Mouse (Mus musculus) lung, adult 2 months (tissue): Measurements from ENCODE around the gene Nme3.

Experiments
- CTCF ChIP-seq: fragments of 200-500 bp; IDR thresholded peaks from 2 replicates; pipeline ENCODE4 v1.5.1; 2011; ENCODE audit warnings: mild to moderate bottlenecking, low read length, control low read depth; ENCODE audit not compliant: insufficient read depth
- POLR2A ChIP-seq: fragments of 200-500 bp; IDR thresholded peaks from 2 replicates; pipeline ENCODE4 v1.6.1; 2011; ENCODE audit warnings: low read depth, mild to moderate bottlenecking, control low read depth, low read length, borderline replicate concordance; ENCODE audit errors: extremely low read depth

DNA sequence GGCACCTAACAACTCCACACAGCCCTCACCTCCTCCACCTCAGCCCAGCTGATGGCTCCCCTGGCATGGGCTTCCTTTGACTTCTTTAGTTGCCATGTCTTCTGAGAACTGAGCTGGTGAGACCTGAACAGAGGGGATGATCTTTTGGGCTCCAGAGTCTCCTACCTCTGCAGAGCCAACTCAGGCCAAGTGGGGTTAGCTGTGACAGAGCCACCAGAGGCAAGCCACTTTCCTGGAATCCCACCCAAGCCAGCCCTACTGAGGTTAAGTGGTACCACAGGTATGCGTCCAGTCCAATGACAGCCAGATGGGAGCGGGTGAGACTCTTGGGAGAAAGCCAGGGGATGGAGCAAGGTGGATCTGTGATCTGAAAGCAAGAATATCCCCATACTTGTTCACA is 3.0 kb upstream of the Nme3 start:
- TF ChIP-seq CTCF = no peak
- TF ChIP-seq POLR2A = no peak
